Mouse (Mus musculus) liver, embryonic 13.5 days (tissue): ENCODE results near the gene Tldc1. TPM values are rescaled to one million over a fixed set of nuclear protein-coding genes. Genes with fewer than 3 reads are reported as not detected.

Experiments
- ATAC-seq: fragments of 200-750 bp; cut with Nextera tagmentation; 2 replicates; pipeline ENCODE4 v1.8.0; 2017; ENCODE audit warnings: low read depth, mild to moderate bottlenecking, moderate number of reproducible peaks, moderate library complexity
- DNase-seq: peaks from one replicate; pipeline ENCODE4 v3.0.0; 2022
- H3K27ac ChIP-seq: fragments of 300-500 bp; sonication (generic); 2 replicates; pipeline ENCODE4 v1.5.1; 2015; ENCODE audit warnings: moderate library complexity, mild to moderate bottlenecking, inconsistent platforms
- H3K27me3 ChIP-seq: fragments of 300-500 bp; sonication (generic); 2 replicates; pipeline ENCODE4 v1.6.1; 2015; ENCODE audit warnings: mild to moderate bottlenecking, inconsistent platforms
- H3K36me3 ChIP-seq: fragments of 300-500 bp; sonication (generic); 2 replicates; pipeline ENCODE4 v1.6.1; 2015; ENCODE audit warnings: mild to moderate bottlenecking, inconsistent platforms
- H3K4me1 ChIP-seq: fragments of 300-500 bp; sonication (generic); replicated peaks from 2 replicates; pipeline ENCODE4 v1.6.1; 2015; ENCODE audit warnings: inconsistent platforms
- H3K4me2 ChIP-seq: fragments of 300-500 bp; sonication (generic); 2 replicates; pipeline ENCODE4 v1.6.1; 2015; ENCODE audit warnings: inconsistent platforms, mild to moderate bottlenecking, moderate library complexity
- H3K4me3 ChIP-seq: fragments of 300-500 bp; sonication (generic); replicated peaks from 2 replicates; pipeline ENCODE4 v1.5.1; 2015; ENCODE audit warnings: mild to moderate bottlenecking, inconsistent platforms
- H3K9ac ChIP-seq: fragments of 300-500 bp; sonication (generic); 2 replicates; pipeline ENCODE4 v1.6.1; 2015; ENCODE audit warnings: mild to moderate bottlenecking, inconsistent platforms
- H3K9me3 ChIP-seq: fragments of 300-500 bp; sonication (generic); replicated peaks from 2 replicates; pipeline ENCODE4 v1.6.1; 2016; ENCODE audit warnings: inconsistent platforms
- WGBS: fragments of 180-500 bp; shearing (Covaris S2); methylation state at CpG from one replicate; pipeline ENCODE4 v1.1.7; 2015; ENCODE audit not compliant: insufficient replicate concordance; 5-methylcytosine and 5-hydroxymethylcytosine counted together
- polyA plus RNA-seq: library from polyadenylated mRNA; unstranded; fragments of >200 nt; fragmentation: Nextera tagmentation; extraction: Ambion mirVana; gene quantifications from 2 replicates; pipeline ENCODE4 v1.2.1, GENCODE M21; 2015

Gene Tldc1
- polyA plus RNA-seq, 1 experiment from 2014 or later: 4.3 TPM

- Histone ChIP-seq H3K4me2 (peak overlapping the region; percentile 42), H3K27me3 (0 out of 2 replicates have a peak, but pooled peaks cover 3% of the 10 kb centered on the region), H3K36me3 (no peaks in the 10 kb centered on the region), H3K4me1 (peaks cover 16% of the 10 kb centered on the region), H3K4me3 (0 out of 2 replicates have a peak overlapping the region, but pooled peaks have one; percentile 16), H3K9me3 (no peaks in the 10 kb centered on the region), H3K27ac (no peak overlapping the region), H3K9ac (peak overlapping the region; percentile 17; the same call in 1 of the 2 replicates)
- DNase-seq (peak; percentile 34), ATAC-seq (0 out of 2 replicates have a peak, but pooled peaks have one; percentile 35)
- 13% methylated on average over 15 of the region's 15 CpGs for WGBS
Observed at GRCm38 (mm10) chr8:119798170-119798964, 20.2 kb upstream of the Tldc1 start.

GRCm38 (mm10) chr8:119795651-119796050 lies 17.4 kb upstream of the Tldc1 start:
- no peak overlapping the region for H3K4me2 ChIP-seq
- H3K4me3 ChIP-seq: no peak overlapping the region
- no peaks in the 10 kb centered on the region for H3K9me3 ChIP-seq
- DNase-seq: no peak
- no peak overlapping the region for H3K9ac ChIP-seq
- H3K27me3 ChIP-seq: 0 out of 2 replicates have a peak, but pooled peaks cover 2% of the 10 kb centered on the region
- peaks cover 33% of the 10 kb centered on the region for H3K4me1 ChIP-seq
- ATAC-seq: no peak
- WGBS: 56% methylated on average over 3 of the region's 3 CpGs
- no peak overlapping the region for H3K27ac ChIP-seq
- H3K36me3 ChIP-seq: no peaks in the 10 kb centered on the region

GRCm38 (mm10) chr8:119794689-119795088 lies 16.5 kb upstream of the Tldc1 start:
- ATAC-seq: no peak
- 42% methylated on average over 7 of the region's 7 CpGs for WGBS

GRCm38 (mm10) chr8:119791804-119792704 lies 13.8 kb upstream of the Tldc1 start:
- Histone ChIP-seq H3K36me3 (no peaks in the 10 kb centered on the region), H3K4me1 (peaks cover 36% of the 10 kb centered on the region), H3K4me2 (no peak overlapping the region), H3K4me3 (no peak overlapping the region), H3K9ac (no peak overlapping the region), H3K9me3 (no peaks in the 10 kb centered on the region), H3K27me3 (no peaks in the 10 kb centered on the region), H3K27ac (peak overlapping the region; percentile 65)
- peak; percentile 66 for ATAC-seq
- no peak for DNase-seq
- WGBS: 39% methylated on average over 16 of the region's 16 CpGs

More at GRCm38 (mm10) chr8:119794689-119795088, 16.5 kb upstream of the Tldc1 start:
- Histone ChIP-seq H3K27ac (no peak overlapping the region), H3K36me3 (no peaks in the 10 kb centered on the region), H3K9ac (no peak overlapping the region), H3K9me3 (no peaks in the 10 kb centered on the region), H3K27me3 (no peaks in the 10 kb centered on the region), H3K4me3 (no peak overlapping the region), H3K4me2 (no peak overlapping the region), H3K4me1 (peaks cover 41% of the 10 kb centered on the region)
- DNase-seq: no peak

- Histone ChIP-seq H3K4me3 (no peak overlapping the region), H3K27ac (no peak overlapping the region), H3K9me3 (no peaks in the 10 kb centered on the region), H3K27me3 (no peaks in the 10 kb centered on the region), H3K4me2 (no peak overlapping the region), H3K36me3 (no peaks in the 10 kb centered on the region), H3K4me1 (peaks cover 42% of the 10 kb centered on the region), H3K9ac (no peak overlapping the region)
- DNase-seq: no peak
- no peak for ATAC-seq
- 70% methylated on average over 7 of the region's 7 CpGs for WGBS
Observed at GRCm38 (mm10) chr8:119789581-119789980, 11.4 kb upstream of the Tldc1 start.

GRCm38 (mm10) chr8:119788607-119789381 lies 10.6 kb upstream of the Tldc1 start:
- Histone ChIP-seq H3K27ac (no peak overlapping the region), H3K4me3 (no peak overlapping the region), H3K9me3 (no peaks in the 10 kb centered on the region), H3K27me3 (no peaks in the 10 kb centered on the region), H3K4me1 (peaks cover 44% of the 10 kb centered on the region), H3K36me3 (no peaks in the 10 kb centered on the region), H3K9ac (no peak overlapping the region), H3K4me2 (no peak overlapping the region)
- no peak for DNase-seq
- ATAC-seq: no peak
- 66% methylated on average over 9 of the region's 9 CpGs for WGBS

GRCm38 (mm10) chr8:119787341-119787740 lies 9.1 kb upstream of the Tldc1 start:
- WGBS: 32% methylated on average over 4 of the region's 4 CpGs
- Histone ChIP-seq H3K27ac (no peak overlapping the region), H3K4me3 (no peak overlapping the region), H3K9ac (no peak overlapping the region), H3K9me3 (no peaks in the 10 kb centered on the region), H3K4me2 (no peak overlapping the region), H3K4me1 (peaks cover 47% of the 10 kb centered on the region), H3K36me3 (no peaks in the 10 kb centered on the region), H3K27me3 (no peaks in the 10 kb centered on the region)
- DNase-seq (no peak), ATAC-seq (no peak)

- ATAC-seq: no peak
- Histone ChIP-seq H3K9ac (no peak overlapping the region), H3K36me3 (no peaks in the 10 kb centered on the region), H3K4me1 (peaks cover 42% of the 10 kb centered on the region), H3K27ac (no peak overlapping the region), H3K27me3 (no peaks in the 10 kb centered on the region), H3K4me3 (no peak overlapping the region), H3K9me3 (no peaks in the 10 kb centered on the region), H3K4me2 (no peak overlapping the region)
- 42% methylated on average over 3 of the region's 3 CpGs for WGBS
- no peak for DNase-seq
Observed at GRCm38 (mm10) chr8:119786871-119787270, 8.7 kb upstream of the Tldc1 start.

GRCm38 (mm10) chr8:119785764-119786405 lies 7.7 kb upstream of the Tldc1 start:
- H3K4me2 ChIP-seq: no peak overlapping the region
- ATAC-seq (no peak), DNase-seq (no peak)
- no peak overlapping the region for H3K4me3 ChIP-seq
- 62% methylated on average over 18 of the region's 18 CpGs for WGBS
- H3K36me3 ChIP-seq: no peaks in the 10 kb centered on the region
- H3K9ac ChIP-seq: no peak overlapping the region
- H3K27me3 ChIP-seq: no peaks in the 10 kb centered on the region
- peaks cover 33% of the 10 kb centered on the region for H3K4me1 ChIP-seq
- no peak overlapping the region for H3K27ac ChIP-seq
- no peaks in the 10 kb centered on the region for H3K9me3 ChIP-seq

GRCm38 (mm10) chr8:119784676-119785075 lies 6.5 kb upstream of the Tldc1 start:
- no peak for DNase-seq
- H3K27me3 ChIP-seq: no peaks in the 10 kb centered on the region
- no peak overlapping the region for H3K4me2 ChIP-seq
- H3K27ac ChIP-seq: no peak overlapping the region
- peaks cover 24% of the 10 kb centered on the region for H3K4me1 ChIP-seq
- H3K4me3 ChIP-seq: no peak overlapping the region
- H3K9me3 ChIP-seq: no peaks in the 10 kb centered on the region
- WGBS: 73% methylated on average over 7 of the region's 7 CpGs
- H3K36me3 ChIP-seq: no peaks in the 10 kb centered on the region
- ATAC-seq: no peak
- H3K9ac ChIP-seq: no peak overlapping the region
